Mouse (Mus musculus): ENCODE data around the gene Pak3.

Gene Pak3

DNA sequence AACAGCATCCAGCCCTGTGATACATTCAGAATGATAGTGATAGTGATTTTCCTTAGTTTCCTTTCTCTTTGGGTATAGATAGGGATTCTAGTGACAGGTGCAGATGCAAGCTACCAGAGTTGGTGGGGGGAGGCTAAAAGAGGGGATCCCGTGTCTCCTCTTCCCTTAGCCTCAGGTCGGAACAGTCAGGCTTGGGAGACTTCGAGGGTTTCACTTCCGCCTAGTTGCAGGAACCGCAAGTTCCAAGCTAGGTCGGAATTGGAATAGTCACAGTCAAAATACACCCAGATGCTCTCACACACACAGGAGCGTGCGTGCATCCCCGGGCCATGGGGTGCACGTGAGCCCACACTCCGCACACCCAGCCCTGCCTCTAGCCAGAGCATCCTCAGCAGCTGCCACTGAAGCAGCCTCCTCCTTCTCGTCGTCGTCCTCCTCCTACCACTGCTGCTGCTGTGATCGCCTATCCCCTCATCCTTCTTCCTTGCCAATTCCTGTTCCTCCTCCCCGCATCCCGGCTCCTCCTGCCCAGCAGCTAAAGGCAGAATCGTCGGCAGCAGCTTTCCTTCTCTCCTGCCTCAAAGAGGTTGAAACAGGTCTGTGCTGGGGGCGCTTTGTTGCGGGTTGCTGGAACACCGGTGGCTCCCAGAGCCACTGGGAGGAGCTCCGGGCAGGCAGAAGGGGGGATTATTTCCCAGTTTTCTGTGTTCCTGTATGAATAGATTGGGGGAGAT, at the start of gene Pak3:
TSS of gene Pak3 (plus strand) at position 424 of the 734 bp plus-strand sequence.
- DNase-seq (ENCODE audit: low spot score), result peak; percentile 2

DNA sequence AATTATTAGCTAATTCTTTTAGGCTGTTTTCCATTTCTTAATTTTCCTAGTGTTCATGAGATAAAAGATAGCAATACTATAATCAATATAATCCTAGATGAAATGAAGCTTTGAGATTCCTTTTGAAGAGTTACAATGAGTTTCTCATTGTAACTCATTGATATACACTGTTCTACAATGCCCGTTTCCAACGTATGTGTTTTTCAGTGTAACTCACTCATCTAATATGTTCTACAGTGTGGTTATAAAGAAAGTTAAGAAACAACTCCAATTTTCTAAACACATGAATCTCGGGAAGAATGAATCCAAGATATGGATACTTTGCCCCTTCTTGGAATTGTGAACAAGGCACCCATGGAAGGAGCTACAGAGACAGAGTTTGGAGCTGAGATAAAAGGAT, 35.5 kb upstream of the Pak3 start:
- DNase-seq (ENCODE audit: low spot score), result peak; percentile 100

DNA sequence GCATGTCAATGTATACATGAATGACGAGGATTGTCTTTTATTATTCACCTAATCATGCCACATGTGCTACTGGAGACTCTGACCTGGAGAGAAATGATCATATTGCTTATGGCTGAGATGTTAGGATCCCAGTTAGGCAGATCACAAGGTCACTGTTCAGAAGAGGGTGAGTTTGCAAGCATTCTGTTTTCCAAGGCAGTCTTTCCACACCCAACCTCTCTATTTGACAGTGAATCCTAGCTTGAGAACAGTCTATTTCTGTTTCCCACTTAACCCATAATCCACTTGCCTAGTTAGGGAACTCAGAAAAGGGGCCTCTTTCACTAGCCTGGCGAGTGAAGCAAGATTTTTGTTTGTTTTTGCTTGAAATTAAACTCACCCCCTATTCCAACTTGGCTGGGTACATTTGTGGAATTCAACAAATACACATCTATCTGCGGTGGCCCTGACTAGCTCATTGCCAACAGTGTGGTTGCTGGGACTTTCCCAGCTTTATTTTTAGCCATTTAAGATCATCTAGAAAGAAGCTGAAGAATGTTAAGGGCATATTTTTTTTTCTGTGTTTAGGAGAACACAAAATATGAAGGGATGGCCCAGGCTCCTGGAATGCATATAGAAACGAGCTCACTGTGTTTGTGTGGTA, 17.2 kb upstream of the Pak3 start:
- DNase-seq (ENCODE audit: low spot score), result no peak

DNA sequence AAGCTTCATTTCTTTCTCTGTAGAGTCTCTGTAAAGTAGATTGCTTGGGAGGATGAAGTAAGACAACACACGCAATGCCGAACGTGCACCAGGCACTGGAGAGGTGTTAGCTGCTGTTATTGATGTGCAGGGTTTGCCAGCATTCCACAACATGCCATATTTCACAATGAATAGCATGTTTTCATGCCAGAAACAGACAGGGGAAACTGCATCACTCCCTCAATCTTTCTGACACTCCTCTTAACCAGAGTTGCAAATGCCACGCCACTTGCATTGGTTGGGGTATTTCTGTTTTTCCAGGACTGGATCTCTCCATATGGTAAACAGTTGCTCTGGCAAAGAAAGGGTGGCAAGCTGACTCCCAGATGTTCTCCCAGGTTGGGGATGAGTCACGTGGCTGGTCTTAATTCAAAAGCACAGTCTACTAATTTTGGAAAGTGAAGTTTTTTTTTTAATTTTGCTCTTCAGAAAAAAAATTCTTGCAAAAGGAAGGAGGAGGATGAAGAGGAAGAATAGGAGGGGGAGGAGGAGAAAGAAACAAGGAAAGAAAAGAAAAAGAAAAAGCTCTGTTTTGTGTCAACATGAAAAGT, 16.5 kb upstream of the Pak3 start:
- no peak for DNase-seq (ENCODE audit: low spot score)

DNA sequence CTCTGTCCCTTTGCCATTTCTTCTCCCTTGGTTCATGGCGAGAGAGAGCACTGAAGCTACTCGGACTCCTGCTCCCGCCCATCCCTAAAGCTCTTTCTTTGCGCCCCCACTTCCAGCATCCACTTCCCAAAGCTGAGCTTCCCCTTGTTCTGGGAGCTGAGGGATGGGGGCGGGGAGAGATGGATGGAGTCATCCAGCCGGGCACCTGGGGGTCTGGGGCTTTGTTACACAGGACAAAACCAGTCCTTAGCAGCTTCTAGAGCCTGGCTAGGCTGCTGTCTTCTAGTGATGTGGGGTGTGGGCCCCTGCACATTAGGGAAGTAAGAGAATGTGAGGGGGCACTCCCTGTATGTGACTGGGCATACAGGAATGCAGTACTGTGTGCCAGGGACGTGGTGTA, 526 bp downstream of the Pak3 start:
- no peak for DNase-seq (ENCODE audit: low spot score)

DNA sequence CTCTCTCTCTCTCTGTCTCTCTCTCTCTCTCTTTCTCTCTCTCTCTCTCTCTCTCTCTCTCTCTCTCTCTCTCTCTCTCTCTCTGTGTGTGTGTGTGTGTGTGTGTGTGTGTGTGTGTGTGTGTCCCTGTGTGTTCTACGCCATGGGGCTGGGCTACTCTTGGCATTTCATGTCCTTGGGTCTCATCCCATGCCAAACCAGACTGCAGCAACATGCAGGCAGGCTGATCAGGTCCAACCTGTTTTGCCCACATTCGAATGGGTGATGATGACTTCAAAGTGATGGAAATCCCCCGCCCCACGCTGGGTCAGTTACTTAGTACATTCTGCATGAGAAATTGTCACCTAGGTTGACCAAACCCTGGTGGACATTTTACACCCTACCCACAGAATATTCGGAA, 1.1 kb downstream of the Pak3 start:
- peak; percentile 4 for DNase-seq (ENCODE audit: low spot score)

DNA sequence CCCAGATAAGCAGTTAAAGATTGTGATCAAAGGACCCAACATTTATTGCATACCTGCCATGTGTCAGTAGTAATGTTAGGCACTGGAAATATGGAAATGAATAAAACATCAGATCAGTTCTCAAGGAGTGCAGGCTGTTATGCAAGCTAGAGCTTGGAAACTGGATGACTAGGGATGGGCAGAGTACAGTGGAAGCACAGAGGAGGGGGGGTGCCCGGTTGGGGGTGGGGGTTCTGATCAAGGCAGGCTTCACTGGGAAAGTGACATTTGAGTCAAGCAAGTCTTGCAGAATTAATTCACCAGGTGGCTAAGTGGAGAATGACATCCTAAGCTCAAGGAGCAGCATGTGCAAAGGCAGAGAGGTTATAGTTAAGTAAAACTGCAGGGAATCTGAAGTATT, 1.8 kb downstream of the Pak3 start:
- no peak for DNase-seq (ENCODE audit: low spot score)

DNA sequence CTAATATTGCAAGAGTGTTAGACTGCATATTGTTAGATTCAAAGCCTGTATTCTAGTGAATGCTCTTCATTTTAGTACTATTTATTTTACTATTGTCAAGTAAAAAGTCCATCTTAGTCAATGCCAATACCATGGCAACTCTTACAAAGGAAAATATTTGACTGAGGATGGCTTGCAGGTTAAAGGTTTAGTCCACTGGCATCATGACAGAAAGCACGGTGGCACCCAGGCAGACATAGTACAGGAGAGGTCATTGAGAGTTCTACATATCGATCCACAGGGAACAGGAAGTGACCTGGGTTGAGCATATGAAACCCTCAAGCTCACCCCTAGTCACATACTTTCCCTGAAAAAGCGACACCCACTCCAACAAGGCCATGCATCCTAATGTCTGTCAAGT, 13.9 kb downstream of the Pak3 start:
- DNase-seq (ENCODE audit: low spot score), result no peak

DNA sequence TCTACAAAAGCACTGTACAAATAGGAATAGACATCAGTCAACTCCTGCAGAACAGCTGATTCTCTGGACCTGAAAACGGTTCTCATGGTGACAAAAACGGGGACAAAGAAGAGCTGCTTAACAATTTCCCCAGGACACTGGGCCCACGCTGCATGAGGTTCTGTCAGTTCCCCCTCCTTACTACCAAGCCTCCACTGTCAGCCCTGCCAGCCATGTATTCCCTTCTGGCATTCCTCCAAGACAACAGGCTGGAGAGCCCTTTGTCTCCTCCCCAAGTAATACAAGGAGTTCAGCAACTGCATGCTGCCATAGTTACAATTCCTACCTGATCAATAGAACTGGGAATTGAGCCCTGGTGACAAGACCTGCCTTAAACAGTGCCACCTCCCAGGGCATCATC, 15.2 kb downstream of the Pak3 start:
- DNase-seq (ENCODE audit: low spot score), result no peak

DNA sequence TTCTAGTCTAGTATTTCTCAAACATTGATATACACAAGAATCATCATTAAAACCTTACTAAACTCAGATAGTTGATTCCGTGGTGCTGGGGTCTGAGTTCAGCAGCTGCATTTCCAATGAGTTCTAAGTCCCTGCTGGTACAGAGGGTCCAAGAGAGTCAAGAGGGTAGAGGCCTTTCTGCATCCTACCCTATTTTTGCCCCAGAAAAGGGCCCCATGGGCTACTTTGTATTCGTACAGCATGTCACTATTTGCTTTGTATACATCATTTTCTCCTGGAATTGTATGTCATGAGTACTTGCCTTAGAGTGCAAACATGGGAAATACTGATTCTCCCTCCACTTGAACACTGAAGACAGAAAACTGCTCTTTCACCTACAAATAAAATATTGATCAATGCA, 24.4 kb downstream of the Pak3 start:
- no peak for DNase-seq (ENCODE audit: low spot score)

DNA sequence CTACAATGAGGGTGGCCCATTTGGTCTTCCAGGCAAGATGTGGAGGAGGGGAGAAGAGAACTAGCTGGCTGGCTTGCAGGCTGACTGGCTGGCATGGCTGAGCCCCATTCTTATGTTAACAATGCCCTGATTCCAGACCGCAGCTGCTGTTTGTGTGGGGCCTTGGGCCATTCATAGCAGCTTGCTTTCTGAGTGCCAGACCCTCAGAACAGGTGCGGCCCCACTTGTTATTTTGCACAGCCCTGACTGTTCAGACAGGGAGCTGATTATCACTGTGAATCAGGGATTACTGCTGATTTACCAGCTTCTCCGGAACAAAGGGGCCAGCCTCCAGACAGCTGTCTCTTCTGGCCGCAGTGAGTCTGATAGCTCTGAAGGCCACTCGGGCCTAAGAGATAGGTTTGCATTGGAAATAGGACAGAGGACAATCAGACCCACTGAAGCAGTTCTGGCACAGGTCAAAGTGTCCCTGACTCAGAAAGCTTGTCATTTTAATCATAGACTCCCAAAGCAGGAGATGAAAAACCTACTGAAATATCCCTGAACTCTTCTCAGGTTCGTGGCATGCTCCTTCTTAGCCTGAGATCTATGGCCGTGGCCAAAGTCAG, 24.9 kb downstream of the Pak3 start:
- no peak for DNase-seq (ENCODE audit: low spot score)

DNA sequence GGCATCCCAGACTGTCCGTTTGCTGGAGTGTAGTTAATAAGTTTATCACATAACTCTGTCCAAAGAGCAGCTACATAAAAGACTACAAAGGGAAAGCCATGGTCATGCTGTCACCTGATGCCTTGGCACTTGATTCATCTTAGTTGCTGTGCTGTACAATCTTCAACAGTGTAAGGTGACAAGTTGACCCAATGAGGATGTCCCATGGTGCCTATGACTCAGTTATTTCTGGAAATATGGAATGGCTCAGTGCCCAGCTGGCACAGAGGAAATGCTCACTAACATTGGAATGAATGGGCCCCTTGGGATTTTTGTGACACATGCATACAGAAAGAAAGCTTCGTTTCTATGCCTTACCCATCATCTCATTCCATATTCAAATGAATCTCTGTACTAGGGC, 55.3 kb downstream of the Pak3 start:
- DNase-seq (ENCODE audit: low spot score), result no peak

DNA sequence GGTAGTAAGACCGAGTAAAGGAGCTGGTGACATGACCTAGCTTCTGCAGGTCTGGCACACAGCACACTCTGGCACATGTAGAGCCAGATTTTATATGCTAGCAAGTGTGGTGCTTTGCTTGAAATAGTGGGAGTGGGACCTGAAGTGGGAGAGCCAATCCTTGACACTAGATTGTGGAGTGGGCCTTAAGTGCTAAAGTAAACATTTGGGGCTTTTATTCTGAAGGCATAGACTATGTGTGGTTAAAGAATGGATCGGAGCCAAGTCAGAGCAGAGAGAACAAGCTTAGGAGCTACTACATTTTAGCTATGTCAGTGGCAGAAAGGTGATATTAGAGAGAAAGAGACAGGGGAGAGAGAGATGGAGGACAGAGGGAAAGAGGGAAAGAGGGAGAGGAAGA, 61.5 kb downstream of the Pak3 start:
- no peak for DNase-seq (ENCODE audit: low spot score)

DNA sequence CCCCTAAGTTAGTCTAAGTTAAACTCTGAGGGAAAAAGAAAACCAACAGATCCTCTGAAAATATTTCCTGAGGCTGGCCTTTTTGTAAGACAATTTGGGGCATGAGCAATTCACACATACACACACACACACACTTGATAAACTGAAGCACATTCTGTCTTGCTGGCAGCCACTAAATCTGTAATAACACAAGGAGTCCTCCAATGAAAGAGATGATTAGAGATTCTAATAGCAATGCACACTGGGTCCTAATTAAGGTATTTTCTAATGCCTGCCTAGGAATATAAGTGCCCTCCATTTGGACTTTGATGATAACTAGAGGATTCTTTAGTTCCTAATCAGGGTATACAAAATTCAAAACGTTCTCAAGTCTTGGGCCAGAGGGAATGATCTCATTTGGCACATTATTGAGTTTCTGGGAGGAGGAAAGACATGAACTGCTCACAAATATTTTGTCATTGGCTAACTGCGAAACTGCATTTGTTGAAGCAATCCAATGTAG, 62.1 kb downstream of the Pak3 start:
- DNase-seq (ENCODE audit: low spot score), result no peak

DNA sequence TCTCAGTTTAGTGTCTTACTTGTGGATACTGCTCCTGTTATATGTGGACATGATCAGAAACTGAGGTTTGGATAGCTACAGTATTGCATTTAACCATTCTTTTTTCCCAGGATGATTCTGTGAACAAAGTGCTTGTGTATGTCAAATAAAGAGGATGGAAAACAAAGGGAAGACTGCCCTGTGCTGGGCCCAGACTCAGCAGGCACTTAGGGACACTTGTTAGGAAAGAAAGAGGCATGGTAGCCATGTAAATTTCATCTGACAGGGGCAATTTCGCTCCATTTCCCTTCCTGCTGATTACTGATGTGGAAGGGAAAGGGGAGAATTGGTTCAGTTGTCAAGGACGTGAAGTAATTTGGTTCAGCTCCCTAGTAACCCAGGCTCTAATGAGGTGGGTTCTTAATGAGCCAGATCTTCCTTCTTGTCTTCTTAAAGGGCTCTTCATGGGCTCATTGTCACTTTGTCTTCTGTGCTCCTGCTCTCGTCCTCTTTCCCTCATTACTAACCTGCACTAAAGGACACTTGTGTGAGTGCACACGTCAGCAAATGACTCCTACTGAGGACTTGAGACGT, 88.6 kb downstream of the Pak3 start:
- no peak for DNase-seq (ENCODE audit: low spot score)

DNA sequence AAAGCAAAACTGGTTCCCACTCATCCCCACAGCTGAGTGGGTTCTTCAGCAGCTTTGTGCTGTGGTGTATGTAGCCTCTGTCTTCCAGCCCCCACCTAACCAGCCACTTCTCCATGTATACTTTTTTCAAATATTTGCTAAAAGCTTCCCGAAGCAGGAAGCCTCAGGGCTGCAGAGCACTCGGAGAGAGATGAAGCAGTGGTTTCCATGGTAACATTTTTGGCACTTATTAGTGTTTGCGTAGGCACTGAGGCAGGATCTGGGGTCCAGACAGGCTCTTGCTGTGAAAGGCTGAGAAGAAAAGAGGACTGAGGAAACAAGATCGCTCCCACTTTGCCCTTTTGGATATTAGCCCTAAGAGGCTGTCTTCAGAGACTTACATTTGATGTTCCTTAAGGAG, 100.3 kb downstream of the Pak3 start:
- no peak for DNase-seq (ENCODE audit: low spot score)

DNA sequence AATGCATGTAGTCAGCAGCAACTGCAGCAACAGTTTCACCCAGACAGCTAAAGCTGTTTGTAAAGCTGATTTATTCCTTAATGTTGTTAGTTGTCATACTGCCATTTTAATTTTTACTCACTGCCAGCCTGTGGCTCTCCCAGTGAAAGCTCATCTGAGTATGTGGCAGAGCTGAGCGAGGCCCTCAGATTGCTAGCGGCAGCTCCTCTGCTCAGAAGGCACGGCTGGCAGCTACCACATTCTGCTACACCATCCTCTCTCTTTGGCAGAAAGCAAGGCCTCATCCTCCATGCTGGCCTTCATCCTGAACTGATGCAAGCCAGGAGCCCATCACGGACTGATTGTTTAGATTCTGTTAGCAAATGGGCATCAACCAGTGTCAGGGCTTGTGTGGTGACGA, 109.4 kb downstream of the Pak3 start:
- no peak for DNase-seq (ENCODE audit: low spot score)

DNA sequence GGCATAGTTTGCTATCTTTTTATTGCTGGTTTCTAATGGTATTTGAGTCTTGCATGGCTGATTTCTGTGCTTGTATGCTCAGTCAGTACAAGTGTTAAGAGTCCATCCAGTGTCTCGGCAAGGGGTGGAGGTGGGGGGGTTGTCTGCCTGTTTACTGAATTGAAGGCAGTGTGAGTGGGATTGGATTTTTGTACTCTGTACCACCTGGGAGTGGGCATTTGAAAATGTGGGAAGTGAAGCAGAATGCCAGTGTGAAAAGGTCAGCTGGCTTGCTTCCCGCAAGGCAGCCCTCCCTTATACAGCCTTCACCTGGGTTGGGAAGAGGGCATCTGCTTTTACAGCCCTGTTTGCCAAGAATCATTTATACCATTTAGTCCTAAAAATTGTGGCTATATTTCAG, 125.5 kb downstream of the Pak3 start:
- no peak for DNase-seq (ENCODE audit: low spot score)

DNA sequence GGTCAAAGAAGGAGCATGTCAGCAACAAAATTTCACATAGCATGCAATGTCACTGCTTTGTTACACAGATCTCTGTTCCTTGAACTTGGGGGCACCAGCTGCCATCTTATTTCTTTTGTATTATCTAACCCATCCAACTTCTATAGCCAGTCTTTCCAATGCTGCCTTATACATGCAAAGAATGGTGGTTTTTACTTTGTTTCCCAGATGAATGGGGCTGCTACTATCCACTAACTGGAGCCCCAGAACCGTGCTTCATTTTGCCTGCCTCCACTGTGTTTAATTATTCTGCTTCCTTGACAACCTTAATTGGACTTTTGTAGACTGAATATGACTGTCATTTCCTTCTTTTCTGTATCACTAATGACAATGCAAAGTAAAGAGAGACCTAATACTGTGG, 126.4 kb downstream of the Pak3 start:
- DNase-seq (ENCODE audit: low spot score), result no peak

DNA sequence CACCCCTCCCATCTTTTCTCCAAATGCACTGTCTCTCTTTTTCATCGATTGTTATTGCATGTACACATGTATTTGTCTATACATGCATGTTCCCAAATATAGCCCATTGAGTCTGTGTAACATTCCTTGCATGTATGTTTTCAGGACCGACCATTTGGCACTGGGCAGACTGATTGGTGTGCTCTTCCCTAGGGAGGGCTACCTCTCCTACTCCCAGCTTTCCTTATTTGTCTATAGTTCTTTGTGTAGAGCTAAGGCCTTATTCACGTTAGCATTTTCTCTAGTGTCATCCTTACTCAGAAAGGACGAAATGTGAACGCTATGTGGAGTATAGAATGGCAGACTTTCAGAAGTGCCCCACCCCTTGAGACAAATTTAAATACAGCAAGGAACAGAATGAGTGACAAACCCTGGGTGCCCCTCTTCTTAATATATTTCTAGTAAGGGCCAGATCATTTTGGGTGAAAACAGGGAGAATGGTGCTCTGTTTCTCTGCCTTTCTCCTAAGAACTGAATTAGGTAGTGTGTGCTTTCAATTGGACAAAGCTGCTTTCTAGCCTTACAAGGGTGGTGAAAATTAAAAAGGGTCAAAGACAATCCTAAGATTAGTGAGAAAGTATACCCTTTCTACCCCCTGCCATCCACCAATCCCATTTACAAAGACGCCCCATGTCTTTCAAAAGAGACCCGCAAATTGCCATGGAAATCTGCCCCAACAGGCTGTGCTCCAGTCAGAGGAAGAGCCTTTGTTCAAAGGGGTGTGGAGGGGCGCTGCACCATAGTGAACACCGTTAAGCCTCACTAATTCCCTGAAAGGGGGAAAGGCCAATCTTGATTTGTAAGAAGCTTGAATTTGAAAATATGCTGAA, 136.2 kb downstream of the Pak3 start:
- DNase-seq (ENCODE audit: low spot score), result no peak

DNA sequence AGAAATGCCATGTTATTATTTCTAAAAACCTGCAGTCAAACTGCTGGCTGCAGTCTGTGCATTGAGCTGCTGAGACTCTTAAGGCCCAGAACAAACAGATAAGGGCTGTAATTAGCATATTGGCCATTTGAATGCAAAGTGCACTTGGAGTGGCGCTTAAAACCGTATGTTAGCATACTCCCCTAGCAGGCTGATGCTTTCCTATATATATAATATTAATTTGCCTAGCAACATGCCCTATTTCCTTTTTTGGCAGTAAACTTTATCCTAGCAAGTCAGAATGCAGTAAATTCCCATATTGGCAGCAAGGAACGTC, 136.7 kb downstream of the Pak3 start:
- DNase-seq (ENCODE audit: low spot score), result no peak

All from urinary bladder, postnatal 14 days (tissue).